Mouse (Mus musculus) kidney, adult 11 months (tissue): ENCODE data around the gene Slc51a.
"Not testable (repeated sequence)": the region's sequence is repeated elsewhere in the genome, so short reads cannot be mapped to it uniquely, and the experiment has no call there.

ENCODE experiments used
- DNase-seq: peaks from one replicate; pipeline ENCODE4 v3.0.0; 2022

The Slc51a gene

GRCm38 (mm10) chr16:32464908-32465307 lies 22.8 kb downstream of the Slc51a start:
- DNase-seq: no peak

- no peak for DNase-seq
These were observed 24.3 kb downstream of the Slc51a start for GRCm38 (mm10) chr16:32463426-32463825.

- DNase-seq: no peak
These were observed 24.7 kb downstream of the Slc51a start for GRCm38 (mm10) chr16:32462950-32463349.

GRCm38 (mm10) chr16:32461713-32462112 lies 26.0 kb downstream of the Slc51a start:
- DNase-seq: no peak

- DNase-seq: no peak
These were observed 27.2 kb downstream of the Slc51a start for GRCm38 (mm10) chr16:32460518-32460917.

- DNase-seq: peak; percentile 84
These were observed 29.9 kb downstream of the Slc51a start for GRCm38 (mm10) chr16:32457589-32458386.

- no peak for DNase-seq
These were observed 30.9 kb downstream of the Slc51a start for GRCm38 (mm10) chr16:32456761-32457160.

- no peak for DNase-seq
These were observed 31.6 kb downstream of the Slc51a start for GRCm38 (mm10) chr16:32456086-32456485.

GRCm38 (mm10) chr16:32454646-32455045 lies 33.0 kb downstream of the Slc51a start:
- no peak for DNase-seq

GRCm38 (mm10) chr16:32453102-32453501 lies 34.6 kb downstream of the Slc51a start:
- DNase-seq: no peak

GRCm38 (mm10) chr16:32450133-32450532 lies 37.5 kb downstream of the Slc51a start:
- no peak for DNase-seq

- no peak for DNase-seq
These were observed 38.0 kb downstream of the Slc51a start for GRCm38 (mm10) chr16:32449665-32450064.

GRCm38 (mm10) chr16:32446563-32447138 lies 41.0 kb downstream of the Slc51a start:
- no peak for DNase-seq

GRCm38 (mm10) chr16:32445558-32445957 lies 42.1 kb downstream of the Slc51a start:
- DNase-seq: no peak

GRCm38 (mm10) chr16:32444615-32445014 lies 43.1 kb downstream of the Slc51a start:
- DNase-seq: not testable (repeated sequence)

- DNase-seq: no peak
These were observed 46.2 kb downstream of the Slc51a start for GRCm38 (mm10) chr16:32441432-32441831.

GRCm38 (mm10) chr16:32437266-32437665 lies 50.4 kb downstream of the Slc51a start:
- no peak for DNase-seq

- no peak for DNase-seq
These were observed 51.0 kb downstream of the Slc51a start for GRCm38 (mm10) chr16:32436657-32437056.

- DNase-seq: no peak
These were observed 53.0 kb downstream of the Slc51a start for GRCm38 (mm10) chr16:32434691-32435090.

GRCm38 (mm10) chr16:32434066-32434465 lies 53.6 kb downstream of the Slc51a start:
- no peak for DNase-seq

GRCm38 (mm10) chr16:32433138-32433537 lies 54.5 kb downstream of the Slc51a start:
- DNase-seq: no peak

- DNase-seq: no peak
These were observed 55.8 kb downstream of the Slc51a start for GRCm38 (mm10) chr16:32431926-32432325.

GRCm38 (mm10) chr16:32431047-32431591 lies 56.6 kb downstream of the Slc51a start:
- no peak for DNase-seq

- peak; percentile 93 for DNase-seq
These were observed 57.1 kb downstream of the Slc51a start, which contains the start of gene Pcyt1a for GRCm38 (mm10) chr16:32430474-32431046. Gene Pcyt1a, plus strand, starts transcription at chr16:32430921.
